14 mouse cellular contexts compared by ENCODE assay signal in genomic region chr13:15113383-15113782, GRCm38 (mm10).
DNase-seq lines count a peak whose midpoint lies in the region; ATAC-seq lines count a peak whose summit lies in the region.
"Had no signal": no experiment of that assay in that cellular context is flagged by ENCODE, and none has a peak within 500 bp of the region (broad histone marks: within the 10 kb centered on the region; RNA-seq: fewer than 3 reads in every experiment).

No protein-coding gene starts in this region.

- no peak for DNase-seq in hindbrain, embryonic 11.5 days (ENCODE audit: low spot score)
- no peak for DNase-seq in neural tube, embryonic 10.5 days (ENCODE audit: extremely low spot score, low spot score)
- DNase-seq in hindbrain, embryonic 14.5 days (ENCODE audit: low spot score), result peak; percentile 66
- DNase-seq: adrenal gland, postnatal 10 days; cerebellum, adult 11-12 months; kidney, adult 2 months; lung, postnatal 4 days had no signal

- H3K4me2 ChIP-seq in hindbrain, embryonic 13.5 days, result no peak overlapping the region
- no peak overlapping the region for H3K4me2 ChIP-seq in hindbrain, embryonic 11.5 days (replicated peaks; ENCODE audit: low read depth, low read length)
- no peak overlapping the region for H3K4me2 ChIP-seq in neural tube, embryonic 13.5 days
- no peak overlapping the region for H3K4me2 ChIP-seq in hindbrain, embryonic 14.5 days (replicated peaks)
- no peak overlapping the region for H3K4me2 ChIP-seq in neural tube, embryonic 15.5 days
- no peak overlapping the region for H3K4me2 ChIP-seq in intestine, embryonic 15.5 days (replicated peaks)
- H3K4me2 ChIP-seq: liver, embryonic 12.5 days had no signal

- no peaks in the 10 kb centered on the region for H3K4me1 ChIP-seq in hindbrain, embryonic 13.5 days (replicated peaks)
- H3K4me1 ChIP-seq in hindbrain, embryonic 11.5 days (replicated peaks; ENCODE audit: control insufficient read depth, insufficient read depth, low read length), result no peaks in the 10 kb centered on the region
- no peaks in the 10 kb centered on the region for H3K4me1 ChIP-seq in neural tube, embryonic 13.5 days (replicated peaks)
- no peaks in the 10 kb centered on the region for H3K4me1 ChIP-seq in hindbrain, embryonic 14.5 days (replicated peaks; ENCODE audit: control insufficient read depth, insufficient read depth, low read length)
- H3K4me1 ChIP-seq in neural tube, embryonic 15.5 days, result no peaks in the 10 kb centered on the region
- no peaks in the 10 kb centered on the region for H3K4me1 ChIP-seq in intestine, embryonic 15.5 days (replicated peaks)
- H3K4me1 ChIP-seq: liver, embryonic 12.5 days had no signal

- ATAC-seq in hindbrain, embryonic 13.5 days (ENCODE audit: low FRiP score), result peak; percentile 86
- no peak for ATAC-seq in hindbrain, embryonic 11.5 days (ENCODE audit: low FRiP score)
- ATAC-seq in neural tube, embryonic 13.5 days (ENCODE audit: low read depth), result peak; percentile 86
- peak; percentile 83; the same call in 1 of the 2 replicates for ATAC-seq in hindbrain, embryonic 14.5 days (ENCODE audit: low FRiP score)
- peak; percentile 85 for ATAC-seq in neural tube, embryonic 15.5 days (ENCODE audit: low FRiP score)
- no peak for ATAC-seq in intestine, embryonic 15.5 days
- ATAC-seq: liver, embryonic 12.5 days had no signal

- H3K9me3 ChIP-seq in hindbrain, embryonic 13.5 days, result no peaks in the 10 kb centered on the region
- H3K9me3 ChIP-seq in hindbrain, embryonic 11.5 days (ENCODE audit: control insufficient read depth, low read length), result no peaks in the 10 kb centered on the region
- H3K9me3 ChIP-seq in neural tube, embryonic 13.5 days, result no peaks in the 10 kb centered on the region
- H3K9me3 ChIP-seq in hindbrain, embryonic 14.5 days (ENCODE audit: control insufficient read depth, low read length), result no peaks in the 10 kb centered on the region
- no peaks in the 10 kb centered on the region for H3K9me3 ChIP-seq in neural tube, embryonic 15.5 days (replicated peaks)
- H3K9me3 ChIP-seq in intestine, embryonic 15.5 days, result no peaks in the 10 kb centered on the region
- H3K9me3 ChIP-seq: liver, embryonic 12.5 days had no signal

- no peaks in the 10 kb centered on the region for H3K36me3 ChIP-seq in hindbrain, embryonic 13.5 days
- H3K36me3 ChIP-seq in hindbrain, embryonic 11.5 days (ENCODE audit: control insufficient read depth, insufficient read depth, low read length), result no peaks in the 10 kb centered on the region
- no peaks in the 10 kb centered on the region for H3K36me3 ChIP-seq in neural tube, embryonic 13.5 days
- no peaks in the 10 kb centered on the region for H3K36me3 ChIP-seq in hindbrain, embryonic 14.5 days (replicated peaks; ENCODE audit: control insufficient read depth, insufficient read depth)
- no peaks in the 10 kb centered on the region for H3K36me3 ChIP-seq in neural tube, embryonic 15.5 days
- H3K36me3 ChIP-seq in intestine, embryonic 15.5 days, result no peaks in the 10 kb centered on the region
- H3K36me3 ChIP-seq: liver, embryonic 12.5 days had no signal

- H3K4me3 ChIP-seq in hindbrain, embryonic 13.5 days, result no peak overlapping the region
- no peak overlapping the region for H3K4me3 ChIP-seq in hindbrain, embryonic 11.5 days (ENCODE audit: low read depth, low read length)
- no peak overlapping the region for H3K4me3 ChIP-seq in neural tube, embryonic 13.5 days
- H3K4me3 ChIP-seq in hindbrain, embryonic 14.5 days (replicated peaks; ENCODE audit: low read length), result no peak overlapping the region
- no peak overlapping the region for H3K4me3 ChIP-seq in neural tube, embryonic 15.5 days (replicated peaks)
- no peak overlapping the region for H3K4me3 ChIP-seq in intestine, embryonic 15.5 days (replicated peaks)
- H3K4me3 ChIP-seq: layer of hippocampus, adult 2 months; liver, embryonic 12.5 days had no signal

- H3K9ac ChIP-seq in hindbrain, embryonic 13.5 days, result no peak overlapping the region
- no peak overlapping the region for H3K9ac ChIP-seq in hindbrain, embryonic 11.5 days (ENCODE audit: low read depth, low read length)
- no peak overlapping the region for H3K9ac ChIP-seq in neural tube, embryonic 13.5 days
- H3K9ac ChIP-seq in hindbrain, embryonic 14.5 days, result no peak overlapping the region
- H3K9ac ChIP-seq in neural tube, embryonic 15.5 days (replicated peaks), result no peak overlapping the region
- H3K9ac ChIP-seq in intestine, embryonic 15.5 days, result no peak overlapping the region
- H3K9ac ChIP-seq: liver, embryonic 12.5 days had no signal

- H3K27me3 ChIP-seq in hindbrain, embryonic 13.5 days, result no peaks in the 10 kb centered on the region
- H3K27me3 ChIP-seq in hindbrain, embryonic 11.5 days (ENCODE audit: control insufficient read depth, insufficient read depth, low read length), result no peaks in the 10 kb centered on the region
- no peaks in the 10 kb centered on the region for H3K27me3 ChIP-seq in neural tube, embryonic 13.5 days
- H3K27me3 ChIP-seq in hindbrain, embryonic 14.5 days (ENCODE audit: control insufficient read depth, insufficient read depth, low read length), result no peaks in the 10 kb centered on the region
- no peaks in the 10 kb centered on the region for H3K27me3 ChIP-seq in neural tube, embryonic 15.5 days (replicated peaks)
- H3K27me3 ChIP-seq in intestine, embryonic 15.5 days (replicated peaks), result no peaks in the 10 kb centered on the region
- H3K27me3 ChIP-seq: CH12.LX; liver, embryonic 12.5 days had no signal

- WGBS in hindbrain, embryonic 13.5 days, result 53% methylated on average over 7 of the region's 7 CpGs
- 84% methylated on average over 7 of the region's 7 CpGs for WGBS in hindbrain, embryonic 11.5 days
- WGBS in neural tube, embryonic 13.5 days, result 53% methylated on average over 7 of the region's 7 CpGs
- WGBS in hindbrain, embryonic 14.5 days, result 56% methylated on average over 7 of the region's 7 CpGs
- 54% methylated on average over 7 of the region's 7 CpGs for whole genome bisulfite sequencing in neural tube, embryonic 15.5 days
- WGBS in intestine, embryonic 15.5 days, result 66% methylated on average over 7 of the region's 7 CpGs

- no peak overlapping the region for H3K27ac ChIP-seq in hindbrain, embryonic 13.5 days
- no peak overlapping the region for H3K27ac ChIP-seq in hindbrain, embryonic 11.5 days (ENCODE audit: low read depth, low read length)
- no peak overlapping the region for H3K27ac ChIP-seq in neural tube, embryonic 13.5 days (replicated peaks)
- H3K27ac ChIP-seq in hindbrain, embryonic 14.5 days, result no peak overlapping the region
- H3K27ac ChIP-seq in neural tube, embryonic 15.5 days (replicated peaks), result no peak overlapping the region
- H3K27ac ChIP-seq in intestine, embryonic 15.5 days, result no peak overlapping the region
- H3K27ac ChIP-seq: layer of hippocampus, adult 2 months; liver, embryonic 12.5 days had no signal

Comparison
In these comparisons a context has a peak if more than half of its experiments do, and no peak if none do; other contexts are left out.
1. ATAC-seq: peak in hindbrain, embryonic 13.5 days (single experiment), neural tube, embryonic 13.5 days (single experiment), hindbrain, embryonic 14.5 days (single experiment) and neural tube, embryonic 15.5 days (single experiment); none in hindbrain, embryonic 11.5 days (single experiment) and intestine, embryonic 15.5 days (single experiment).